Mouse (Mus musculus) urinary bladder, postnatal 25 days (tissue): Measurements from ENCODE around the gene Serpinf2.
"Not testable (repeated sequence)": the region's sequence is repeated elsewhere in the genome, so short reads cannot be mapped to it uniquely, and the experiment has no call there.

Experiments used
- DNase-seq: peaks from one replicate; pipeline ENCODE4 v3.0.0; 2022; ENCODE audit warnings: low spot score

The Serpinf2 gene

DNA sequence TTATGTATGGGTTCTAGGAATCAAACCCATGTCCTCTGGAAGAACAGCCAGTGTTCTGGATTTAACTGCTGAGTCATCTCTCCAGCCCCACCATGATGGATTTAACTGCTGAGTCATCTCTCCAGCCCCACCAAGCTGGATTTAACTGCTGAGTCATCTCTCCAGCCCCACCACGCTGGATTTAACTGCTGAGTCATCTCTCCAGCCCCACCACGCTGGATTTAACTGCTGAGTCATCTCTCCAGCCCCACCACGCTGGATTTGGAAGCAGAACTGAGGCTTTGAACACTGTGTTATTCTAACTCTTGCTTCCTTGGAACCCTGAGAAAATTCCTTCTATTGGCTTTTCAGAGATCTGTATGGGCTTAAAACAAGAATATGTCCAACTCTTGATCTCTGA, 55.9 kb downstream of the Serpinf2 start:
- not testable (repeated sequence) for DNase-seq
